Mouse (Mus musculus): ENCODE measurements around the gene Srrm1. TPM values are rescaled to one million over a fixed set of nuclear protein-coding genes. Genes with fewer than 3 reads are reported as not detected.
A peak's percentile ranks its signal among the peaks of the same experiment; 100 is the strongest.

The Srrm1 gene
- polyA plus RNA-seq, 1 experiment: 545 TPM

GRCm38 (mm10) chr4:135335327-135336022 is 17.6 kb downstream of the Srrm1 start:
- Histone ChIP-seq H3K4me3 (ENCODE audit: insufficient read depth, low read depth, low read length) (no peak overlapping the region), H3K27ac (ENCODE audit: insufficient read depth, low read depth, low read length) (no peak overlapping the region), H3K4me1 (ENCODE audit: control insufficient read depth, insufficient read depth, low read length) (no peaks in the 10 kb centered on the region)
- no peak for TF ChIP-seq POLR2A (IDR thresholded peaks at IDR 0.05; ENCODE audit: insufficient read depth, low read depth, low read length)
- no peak for TF ChIP-seq CTCF (IDR thresholded peaks at IDR 0.05; ENCODE audit: insufficient read depth, low read depth, low read length)
- WGBS: 59% methylated on average over 9 of the region's 9 CpGs

GRCm38 (mm10) chr4:135326469-135326868 is 26.7 kb downstream of the Srrm1 start:
- WGBS: 82% methylated on average over 3 of the region's 3 CpGs
- Histone ChIP-seq H3K27ac (ENCODE audit: insufficient read depth, low read depth, low read length) (no peak overlapping the region), H3K4me1 (ENCODE audit: control insufficient read depth, insufficient read depth, low read length) (no peaks in the 10 kb centered on the region), H3K4me3 (ENCODE audit: insufficient read depth, low read depth, low read length) (no peak overlapping the region)
- TF ChIP-seq CTCF (IDR thresholded peaks at IDR 0.05; ENCODE audit: insufficient read depth, low read depth, low read length) (no peak), POLR2A (IDR thresholded peaks at IDR 0.05; ENCODE audit: insufficient read depth, low read depth, low read length) (no peak)

- no peak overlapping the region for H3K27ac ChIP-seq (ENCODE audit: insufficient read depth, low read depth, low read length)
- TF ChIP-seq POLR2A (IDR thresholded peaks at IDR 0.05; ENCODE audit: insufficient read depth, low read depth, low read length) (no peak), CTCF (IDR thresholded peaks at IDR 0.05; ENCODE audit: insufficient read depth, low read depth, low read length) (no peak)
- H3K4me3 ChIP-seq (ENCODE audit: insufficient read depth, low read depth, low read length): no peak overlapping the region
- no peaks in the 10 kb centered on the region for H3K4me1 ChIP-seq (ENCODE audit: control insufficient read depth, insufficient read depth, low read length)
Observed at GRCm38 (mm10) chr4:135326046-135326445, 27.1 kb downstream of the Srrm1 start.

- Histone ChIP-seq H3K27ac (ENCODE audit: insufficient read depth, low read depth, low read length) (no peak overlapping the region), H3K4me1 (ENCODE audit: control insufficient read depth, insufficient read depth, low read length) (no peaks in the 10 kb centered on the region), H3K4me3 (ENCODE audit: insufficient read depth, low read depth, low read length) (no peak overlapping the region)
- TF ChIP-seq CTCF (IDR thresholded peaks at IDR 0.05; ENCODE audit: insufficient read depth, low read depth, low read length) (no peak), POLR2A (IDR thresholded peaks at IDR 0.05; ENCODE audit: insufficient read depth, low read depth, low read length) (no peak)
- WGBS: 55% methylated on average over 8 of the region's 8 CpGs
Observed at GRCm38 (mm10) chr4:135323021-135323420, 30.1 kb downstream of the Srrm1 start.

- WGBS: 4% methylated on average over 2 of the region's 2 CpGs
- Histone ChIP-seq H3K4me1 (ENCODE audit: control insufficient read depth, insufficient read depth, low read length) (peaks cover 9% of the 10 kb centered on the region), H3K4me3 (ENCODE audit: insufficient read depth, low read depth, low read length) (no peak overlapping the region), H3K27ac (ENCODE audit: insufficient read depth, low read depth, low read length) (no peak overlapping the region)
- no peak for TF ChIP-seq POLR2A (IDR thresholded peaks at IDR 0.05; ENCODE audit: insufficient read depth, low read depth, low read length)
- TF ChIP-seq CTCF (IDR thresholded peaks at IDR 0.05; ENCODE audit: insufficient read depth, low read depth, low read length): peak; percentile 57
Observed at GRCm38 (mm10) chr4:135317966-135318365, 35.2 kb downstream of the Srrm1 start.

- no peak overlapping the region for H3K27ac ChIP-seq (ENCODE audit: insufficient read depth, low read depth, low read length)
- H3K4me3 ChIP-seq (ENCODE audit: insufficient read depth, low read depth, low read length): no peak overlapping the region
- peaks cover 12% of the 10 kb centered on the region for H3K4me1 ChIP-seq (ENCODE audit: control insufficient read depth, insufficient read depth, low read length)
- TF ChIP-seq POLR2A (IDR thresholded peaks at IDR 0.05; ENCODE audit: insufficient read depth, low read depth, low read length): no peak
- TF ChIP-seq CTCF (IDR thresholded peaks at IDR 0.05; ENCODE audit: insufficient read depth, low read depth, low read length): no peak
- 63% methylated on average over 4 of the region's 4 CpGs for WGBS
Observed at GRCm38 (mm10) chr4:135317539-135317938, 35.6 kb downstream of the Srrm1 start.

GRCm38 (mm10) chr4:135315287-135315686 is 37.8 kb downstream of the Srrm1 start:
- WGBS: 97% methylated on average over 9 of the region's 9 CpGs
- Histone ChIP-seq H3K27ac (ENCODE audit: insufficient read depth, low read depth, low read length) (no peak overlapping the region), H3K4me3 (ENCODE audit: insufficient read depth, low read depth, low read length) (no peak overlapping the region), H3K4me1 (ENCODE audit: control insufficient read depth, insufficient read depth, low read length) (peaks cover 16% of the 10 kb centered on the region)
- TF ChIP-seq CTCF (IDR thresholded peaks at IDR 0.05; ENCODE audit: insufficient read depth, low read depth, low read length): no peak
- TF ChIP-seq POLR2A (IDR thresholded peaks at IDR 0.05; ENCODE audit: insufficient read depth, low read depth, low read length): no peak

- WGBS: 92% methylated on average over 11 of the region's 11 CpGs
- no peak for TF ChIP-seq POLR2A (IDR thresholded peaks at IDR 0.05; ENCODE audit: insufficient read depth, low read depth, low read length)
- no peak for TF ChIP-seq CTCF (IDR thresholded peaks at IDR 0.05; ENCODE audit: insufficient read depth, low read depth, low read length)
- Histone ChIP-seq H3K4me3 (ENCODE audit: insufficient read depth, low read depth, low read length) (no peak overlapping the region), H3K27ac (ENCODE audit: insufficient read depth, low read depth, low read length) (no peak overlapping the region), H3K4me1 (ENCODE audit: control insufficient read depth, insufficient read depth, low read length) (peaks cover 16% of the 10 kb centered on the region)
Observed at GRCm38 (mm10) chr4:135314419-135314832, 38.7 kb downstream of the Srrm1 start.

GRCm38 (mm10) chr4:135313761-135314241 is 39.3 kb downstream of the Srrm1 start:
- H3K4me3 ChIP-seq (ENCODE audit: insufficient read depth, low read depth, low read length): no peak overlapping the region
- TF ChIP-seq POLR2A (IDR thresholded peaks at IDR 0.05; ENCODE audit: insufficient read depth, low read depth, low read length): no peak
- whole genome bisulfite sequencing: 78% methylated on average over 9 of the region's 9 CpGs
- no peak overlapping the region for H3K27ac ChIP-seq (ENCODE audit: insufficient read depth, low read depth, low read length)
- peaks cover 21% of the 10 kb centered on the region for H3K4me1 ChIP-seq (ENCODE audit: control insufficient read depth, insufficient read depth, low read length)
